In genomic region chr1:174501661-174502030, GRCm38 (mm10) we compare ENCODE assay signal across 8 mouse cellular contexts. TPM values are rescaled to one million over a fixed set of nuclear protein-coding genes. Genes with fewer than 3 reads are reported as not detected.
DNase-seq lines count a peak whose midpoint lies in the region; ATAC-seq and TF ChIP-seq lines count a peak whose summit lies in the region.

Gene Fmn2 (plus strand): TSS chr1:174501825.

- no peak for TF ChIP-seq EP300 in liver, embryonic 14.5 days (IDR thresholded peaks at IDR 0.05; ENCODE audit: low read depth)

- WGBS in embryonic facial prominence, embryonic 12.5 days: under 1% methylated on average over 29 of the region's 29 CpGs
- under 1% methylated on average over 29 of the region's 29 CpGs for WGBS in liver, embryonic 14.5 days (ENCODE audit: insufficient replicate concordance)
- 0% methylated on average over 29 of the region's 29 CpGs for WGBS in neural tube, embryonic 15.5 days

- H3K9ac ChIP-seq in embryonic facial prominence, embryonic 12.5 days: peak within 1 kb of the TSS; percentile 76
- no peak within 1 kb of the TSS for H3K9ac ChIP-seq in liver, embryonic 14.5 days (replicated peaks)
- peak within 1 kb of the TSS; percentile 96 for H3K9ac ChIP-seq in neural tube, embryonic 15.5 days (replicated peaks)

- peak within 1 kb of the TSS; percentile 95 for H3K4me2 ChIP-seq in embryonic facial prominence, embryonic 12.5 days (replicated peaks)
- peak within 1 kb of the TSS; percentile 57 for H3K4me2 ChIP-seq in liver, embryonic 14.5 days (ENCODE audit: low read depth)
- peak within 1 kb of the TSS; percentile 79 for H3K4me2 ChIP-seq in neural tube, embryonic 15.5 days

- 0 out of 2 replicates have a peak, but pooled peaks cover 11% of the 10 kb centered on the region for H3K27me3 ChIP-seq in embryonic facial prominence, embryonic 12.5 days
- H3K27me3 ChIP-seq in liver, embryonic 14.5 days (ENCODE audit: control insufficient read depth, insufficient read depth, low read length): peaks cover 28% of the 10 kb centered on the region
- no peaks in the 10 kb centered on the region for H3K27me3 ChIP-seq in neural tube, embryonic 15.5 days (replicated peaks)

- H3K4me1 ChIP-seq in embryonic facial prominence, embryonic 12.5 days: peaks cover 11% of the 10 kb centered on the region
- H3K4me1 ChIP-seq in liver, embryonic 14.5 days (replicated peaks; ENCODE audit: control insufficient read depth in 2 of 2, insufficient read depth in 2 of 2, low read length in 1 of 2): no peaks in the 10 kb centered on the region
- H3K4me1 ChIP-seq in neural tube, embryonic 15.5 days: peaks cover 32% of the 10 kb centered on the region

- no peak for TF ChIP-seq CTCF in liver, embryonic 14.5 days (IDR thresholded peaks at IDR 0.05; ENCODE audit: low read depth)

- H3K9me3 ChIP-seq in embryonic facial prominence, embryonic 12.5 days: no peaks in the 10 kb centered on the region
- no peaks in the 10 kb centered on the region for H3K9me3 ChIP-seq in liver, embryonic 14.5 days (ENCODE audit: control insufficient read depth, low read length)
- H3K9me3 ChIP-seq in neural tube, embryonic 15.5 days (replicated peaks): no peaks in the 10 kb centered on the region

- H3K27ac ChIP-seq in embryonic facial prominence, embryonic 12.5 days: 0 out of 2 replicates have a peak within 1 kb of the TSS, but pooled peaks have one; percentile 69
- no peak within 1 kb of the TSS for H3K27ac ChIP-seq in liver, embryonic 14.5 days
- H3K27ac ChIP-seq in neural tube, embryonic 15.5 days (replicated peaks): peak within 1 kb of the TSS; percentile 94

- peak within 1 kb of the TSS; percentile 71 for H3K4me3 ChIP-seq in embryonic facial prominence, embryonic 12.5 days
- peak within 1 kb of the TSS; percentile 5 to 37; a peak in 3 of 4 replicates for H3K4me3 ChIP-seq in liver, embryonic 14.5 days (ENCODE audit: insufficient read depth in 1 of 2, low read depth in 2 of 2, low read length in 2 of 2)
- peak within 1 kb of the TSS; percentile 90 for H3K4me3 ChIP-seq in neural tube, embryonic 15.5 days (replicated peaks)

- H3K36me3 ChIP-seq in embryonic facial prominence, embryonic 12.5 days: no peaks in the 10 kb centered on the region
- no peaks in the 10 kb centered on the region for H3K36me3 ChIP-seq in liver, embryonic 14.5 days (replicated peaks; ENCODE audit: control insufficient read depth, insufficient read depth, low read depth)
- H3K36me3 ChIP-seq in neural tube, embryonic 15.5 days: no peaks in the 10 kb centered on the region

- ATAC-seq in embryonic facial prominence, embryonic 12.5 days (ENCODE audit: insufficient number of reproducible peaks, insufficient read depth, low FRiP score, low TSS enrichment): peak; percentile 97
- peak; percentile 77 for ATAC-seq in liver, embryonic 14.5 days (ENCODE audit: insufficient read depth)
- peak; percentile 94 for ATAC-seq in neural tube, embryonic 15.5 days (ENCODE audit: low FRiP score)

- peak; percentile 26 to 60 for DNase-seq in urinary bladder, postnatal 4 days (ENCODE audit: low spot score in 2 of 2)
- DNase-seq in urinary bladder, postnatal 10 days (ENCODE audit: low spot score): no peak
- DNase-seq in heart, adult 9 months (ENCODE audit: low spot score in 2 of 2): peak; percentile 18 to 30
- peak; percentile 5 to 41 for DNase-seq in kidney, postnatal 25 days
- peak in 1 of 3 experiments; percentile 0 for DNase-seq in liver, embryonic 14.5 days (ENCODE audit: low read depth in 3 of 3, low spot score in 3 of 3)
- DNase-seq in testis, postnatal 14 days (ENCODE audit: low spot score): peak; percentile 51

RNA-seq across cellular contexts. Expression of gene Fmn2, which starts in this region (rescaled TPM):
- 3.1 and 3.4 TPM in 2 replicates for polyA plus RNA-seq in embryonic facial prominence, embryonic 12.5 days (2016; fragmentation: Nextera tagmentation; extraction: Ambion mirVana)
- 0.03 and 0.17 TPM in 2 replicates for polyA plus RNA-seq in liver, embryonic 14.5 days (2012; rRNA removed)
- polyA plus RNA-seq in liver, embryonic 14.5 days (2014; fragmentation: Nextera tagmentation; extraction: Ambion mirVana): not detected in 2 replicates
- 8.3 and 8.5 TPM in 2 replicates for polyA plus RNA-seq in neural tube, embryonic 15.5 days (2015; fragmentation: Nextera tagmentation; extraction: Ambion mirVana)

Comparison
In these comparisons a context has a peak if more than half of its experiments do, and no peak if none do; other contexts are left out.
1. Peak in ATAC-seq, H3K4me3 ChIP-seq and H3K4me2 ChIP-seq in liver, embryonic 14.5 days; RNA of the gene not detected or under 1 TPM.
2. H3K4me3 ChIP-seq: peak in every context shown above with its lines; median percentile 90 in neural tube, embryonic 15.5 days; 71 in embryonic facial prominence, embryonic 12.5 days; 21 in liver, embryonic 14.5 days.